Mouse (Mus musculus): ENCODE results near the gene Ncoa6. TPM values are rescaled to one million over a fixed set of nuclear protein-coding genes. Genes with fewer than 3 reads are reported as not detected.

Gene Ncoa6
- polyA plus RNA-seq, 1 experiment from 2014 or later, result 27.9 TPM

DNA sequence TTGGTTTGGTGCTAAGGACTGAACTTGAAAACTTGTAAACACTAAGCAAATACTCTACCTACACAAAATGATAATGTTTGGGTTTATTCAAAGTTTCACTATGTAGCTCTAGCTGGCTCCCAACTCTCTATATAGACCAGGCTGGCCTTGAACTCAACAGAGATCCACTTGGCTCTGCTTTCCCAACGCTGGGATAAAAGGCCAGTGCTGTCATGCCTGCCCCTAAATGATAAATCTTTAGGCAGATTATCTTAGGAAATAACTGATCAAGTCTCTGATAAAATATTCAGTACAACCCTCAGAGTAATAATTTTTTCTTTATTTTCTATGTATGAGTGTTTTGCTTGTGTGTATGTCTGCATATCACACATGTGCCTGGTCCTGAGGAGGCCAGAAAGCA is 127.0 kb downstream of the Ncoa6 start:
- Histone ChIP-seq H3K9me3 (no peaks in the 10 kb centered on the region), H3K36me3 (peaks cover 17% of the 10 kb centered on the region), H3K27me3 (no peaks in the 10 kb centered on the region), H3K9ac (no peak overlapping the region), H3K4me1 (replicated peaks) (no peaks in the 10 kb centered on the region), H3K4me3 (no peak overlapping the region), H3K4me2 (no peak overlapping the region), H3K27ac (no peak overlapping the region)
- 65% methylated on average over 1 of the region's 1 CpGs for WGBS
- no peak for ATAC-seq (ENCODE audit: low FRiP score)

MicroRNAs encoded within 50 kb of the gene (microRNA counts, 519-probe panel; counts per million panel counts)
- microRNA mmu-miR-695, result 51.3 counts per million

Small RNA genes within 50 kb of the gene (microRNA-seq; reads per million reads assigned to microRNA genes)
- not detected for gene Mir695

Other genes starting within 250 kb of the Ncoa6 start
- gene Dynlrb1, start 237.4 kb downstream of the Ncoa6 start, polyA plus RNA-seq (2015; fragmentation: Nextera tagmentation; extraction: Ambion mirVana), result 666 and 685 TPM in 2 replicates
- gene Map1lc3a, start 197.6 kb downstream of the Ncoa6 start, polyA plus RNA-seq (2015; fragmentation: Nextera tagmentation; extraction: Ambion mirVana), result 415 and 421 TPM in 2 replicates
- 52.1 and 53.6 TPM in 2 replicates for gene Pigu, start 116.5 kb downstream of the Ncoa6 start, polyA plus RNA-seq (2015; fragmentation: Nextera tagmentation; extraction: Ambion mirVana)
- 125 and 126 TPM in 2 replicates for gene Trp53inp2, start 92.8 kb downstream of the Ncoa6 start, polyA plus RNA-seq (2015; fragmentation: Nextera tagmentation; extraction: Ambion mirVana)
- gene Acss2, start 44.1 kb upstream of the Ncoa6 start, polyA plus RNA-seq (2015; fragmentation: Nextera tagmentation; extraction: Ambion mirVana), result 26.6 and 29.0 TPM in 2 replicates
- 66.3 and 73.6 TPM in 2 replicates for gene Ggt7, start 44.3 kb upstream of the Ncoa6 start, polyA plus RNA-seq (2015; fragmentation: Nextera tagmentation; extraction: Ambion mirVana)
- 14.8 and 16.4 TPM in 2 replicates for gene Gss, start 118.9 kb upstream of the Ncoa6 start, polyA plus RNA-seq (2015; fragmentation: Nextera tagmentation; extraction: Ambion mirVana)
- 0.82 and 0.88 TPM in 2 replicates for gene Myh7b, start 137.3 kb upstream of the Ncoa6 start, polyA plus RNA-seq (2015; fragmentation: Nextera tagmentation; extraction: Ambion mirVana)
- gene Trpc4ap, start 218.5 kb upstream of the Ncoa6 start, polyA plus RNA-seq (2015; fragmentation: Nextera tagmentation; extraction: Ambion mirVana), result 166 and 170 TPM in 2 replicates

Data from hindbrain, embryonic 13.5 days (tissue).